Mouse (Mus musculus) A20 (cell line): ENCODE measurements around the gene Rpl23.
"Not testable (repeated sequence)": the region's sequence is repeated elsewhere in the genome, so short reads cannot be mapped to it uniquely, and the experiment has no call there.

Experiments
- DNase-seq: peaks from one replicate; pipeline ENCODE4 v3.0.0-alpha.2; 2011; ENCODE audit warnings: low read depth, low spot score

Rpl23 gene

GRCm38 (mm10) chr11:97799994-97800690 is 17.9 kb upstream of the Rpl23 start:
- DNase-seq, result peak; percentile 77

DNA sequence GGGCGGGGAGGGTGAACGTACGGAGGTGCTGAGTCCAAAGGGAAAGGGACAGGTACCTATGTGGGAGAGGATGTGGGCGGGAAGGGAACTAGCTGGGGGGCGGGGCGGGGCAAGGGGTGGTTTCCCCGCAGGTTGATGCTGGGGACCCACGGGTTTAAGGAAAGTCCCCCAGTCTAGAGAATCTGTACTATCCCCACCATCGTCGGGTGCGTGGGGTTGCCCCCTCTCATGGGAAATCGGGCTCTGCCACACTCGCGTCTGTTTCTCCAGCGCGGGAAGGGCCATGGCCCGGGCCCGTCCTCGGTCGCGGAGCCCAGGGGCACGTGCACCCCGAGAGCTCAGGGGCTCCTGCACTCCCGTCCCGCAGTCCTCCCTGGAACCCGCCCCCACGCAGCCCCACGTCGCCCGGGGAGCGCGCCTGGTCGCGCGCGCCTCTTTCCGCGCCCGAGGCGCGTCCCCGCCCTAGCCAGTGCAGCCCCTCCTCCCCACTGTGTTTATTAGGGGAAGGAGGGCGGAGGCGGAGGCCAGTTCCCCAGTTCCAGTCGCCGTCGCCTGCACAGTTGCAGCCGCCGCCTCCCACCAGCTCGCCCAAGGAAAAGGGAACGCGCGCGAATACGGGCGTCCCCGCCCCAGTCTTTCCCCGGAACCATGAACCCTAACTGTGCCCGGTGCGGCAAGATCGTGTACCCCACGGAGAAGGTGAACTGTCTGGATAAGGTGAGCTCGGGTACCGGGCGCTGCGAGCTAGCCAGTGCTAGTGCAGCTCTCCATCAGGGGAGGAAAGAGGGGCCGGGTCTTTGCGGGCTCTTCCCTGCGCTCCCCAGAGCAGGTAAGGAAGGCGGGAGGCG is 17.1 kb upstream of the Rpl23 start:
- peak; percentile 93 for DNase-seq

GRCm38 (mm10) chr11:97798782-97799145 is 16.5 kb upstream of the Rpl23 start, which contains the start of gene Lasp1:
Lasp1 (plus strand) TSS chr11:97799000.
- DNase-seq, result peak; percentile 95

DNA sequence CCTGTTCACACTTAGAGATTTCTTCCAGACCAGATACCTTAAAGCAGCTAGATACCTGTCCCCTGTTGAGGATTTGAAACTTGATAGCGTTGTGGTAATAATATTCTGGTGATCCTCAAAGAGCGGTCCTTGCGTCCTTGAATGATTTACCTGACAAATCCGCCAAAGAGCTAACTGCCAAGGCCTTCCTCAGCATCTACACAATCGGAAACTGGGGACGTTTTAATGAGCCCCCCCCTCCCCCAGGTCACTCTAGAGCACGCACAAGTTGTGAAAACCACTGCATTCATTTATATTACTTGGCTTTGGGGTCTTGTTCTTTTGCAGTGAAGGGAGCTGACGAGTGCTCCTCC is 15.8 kb upstream of the Rpl23 start:
- peak; percentile 56 for DNase-seq

DNA sequence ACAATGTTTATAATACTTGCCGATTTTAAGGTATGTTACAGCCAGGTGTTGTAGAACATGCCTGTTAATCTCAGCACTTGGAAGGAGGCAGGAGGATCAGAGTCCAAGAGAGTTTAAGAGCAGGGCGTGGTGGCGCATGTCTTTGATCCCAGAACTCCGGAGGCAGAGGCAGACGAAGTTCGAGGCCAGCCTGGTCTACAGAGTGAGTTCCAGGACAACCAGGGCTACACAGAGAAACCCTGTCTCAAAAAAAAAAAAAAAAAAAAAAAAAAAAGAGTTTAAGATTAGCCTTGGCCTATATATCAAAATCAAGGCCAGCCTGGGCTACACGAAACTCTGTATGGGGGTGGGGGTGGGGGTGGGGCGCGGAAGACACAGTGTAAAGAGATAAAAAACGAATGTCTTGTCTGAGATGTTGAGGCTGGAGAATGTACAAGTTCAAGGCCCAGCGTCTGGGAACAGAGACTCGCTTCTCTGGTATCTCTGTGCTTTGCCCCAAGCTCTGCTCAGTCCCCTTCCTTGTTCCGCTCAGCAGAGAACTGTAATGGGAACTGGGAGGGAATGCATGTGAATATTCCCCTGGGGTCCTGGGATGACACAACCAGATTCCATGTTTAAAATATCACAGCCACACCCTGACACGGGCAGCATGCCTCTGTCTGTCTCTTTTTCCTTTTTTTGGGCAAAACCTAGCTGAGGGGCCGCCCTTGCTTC is 15.3 kb upstream of the Rpl23 start:
- DNase-seq, result no peak

DNA sequence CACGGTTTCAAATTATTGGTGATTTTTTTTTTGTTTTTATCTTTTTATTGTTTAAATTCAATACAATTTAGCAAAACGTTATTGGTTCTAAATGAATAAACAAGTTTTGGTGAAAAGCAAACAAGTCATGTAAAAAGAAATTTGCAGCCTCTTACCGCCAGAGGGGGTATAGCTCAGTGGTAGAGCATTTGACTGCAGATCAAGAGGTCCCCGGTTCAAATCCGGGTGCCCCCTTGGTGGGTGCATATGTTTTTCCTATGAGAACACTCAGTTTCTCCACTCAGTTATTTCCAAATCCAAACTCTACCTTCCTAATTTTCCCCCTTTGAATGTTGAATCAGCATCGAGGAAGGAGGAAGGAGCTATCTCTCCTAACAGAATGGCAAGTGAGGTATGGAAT is 14.7 kb upstream of the Rpl23 start:
- peak; percentile 81 for DNase-seq

DNA sequence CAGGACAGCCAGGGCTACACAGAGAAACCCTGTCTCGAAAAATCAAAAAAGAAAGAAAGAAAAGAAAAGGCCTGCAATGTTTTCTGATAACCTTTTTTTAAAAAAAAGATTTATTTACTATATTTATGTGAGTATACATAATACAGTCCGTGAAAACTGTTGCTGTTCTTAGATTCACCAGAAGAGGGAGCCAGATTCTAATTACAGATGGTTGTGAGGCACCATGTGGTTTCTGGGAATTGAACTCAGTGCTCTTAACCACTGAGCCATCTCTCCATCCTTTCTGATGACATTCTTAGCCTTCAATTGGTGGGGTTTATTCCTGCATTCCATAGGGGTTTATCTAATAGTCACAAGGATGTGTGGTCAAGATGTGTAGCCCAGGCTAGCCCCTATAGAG is 10.9 kb upstream of the Rpl23 start:
- DNase-seq, result peak; percentile 75

DNA sequence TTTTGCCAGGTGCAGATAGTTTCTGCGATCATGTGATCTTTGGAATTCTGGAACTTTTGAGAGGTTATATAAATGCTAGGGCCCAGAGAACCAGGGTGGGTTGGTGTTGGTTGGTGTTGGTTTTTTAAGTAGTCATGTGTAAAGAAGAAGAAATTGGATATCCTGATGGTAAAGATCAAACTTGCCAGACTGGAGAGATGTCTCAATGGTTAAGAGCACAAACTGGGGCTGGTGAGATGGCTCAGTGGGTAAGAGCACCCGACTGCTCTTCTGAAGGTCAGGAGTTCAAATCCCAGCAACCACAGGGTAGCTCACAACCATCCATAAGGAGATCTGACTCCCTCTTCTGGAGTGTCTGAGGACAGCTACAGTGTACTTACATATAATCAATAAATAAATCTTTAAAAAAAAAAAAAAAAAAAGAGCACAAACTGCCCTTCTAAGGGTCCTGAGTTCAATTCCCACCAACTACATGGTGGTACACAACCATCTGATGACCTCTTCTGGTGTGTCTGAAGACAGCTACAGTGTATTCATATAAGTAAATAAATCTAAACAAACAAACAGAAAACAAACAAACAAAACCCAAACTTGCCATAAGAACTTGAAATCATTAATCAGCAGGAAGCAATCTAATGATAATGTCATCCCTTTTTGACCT is 8.7 kb upstream of the Rpl23 start:
- DNase-seq, result not testable (repeated sequence)

GRCm38 (mm10) chr11:97789727-97790126 is 7.5 kb upstream of the Rpl23 start:
- DNase-seq, result no peak

DNA sequence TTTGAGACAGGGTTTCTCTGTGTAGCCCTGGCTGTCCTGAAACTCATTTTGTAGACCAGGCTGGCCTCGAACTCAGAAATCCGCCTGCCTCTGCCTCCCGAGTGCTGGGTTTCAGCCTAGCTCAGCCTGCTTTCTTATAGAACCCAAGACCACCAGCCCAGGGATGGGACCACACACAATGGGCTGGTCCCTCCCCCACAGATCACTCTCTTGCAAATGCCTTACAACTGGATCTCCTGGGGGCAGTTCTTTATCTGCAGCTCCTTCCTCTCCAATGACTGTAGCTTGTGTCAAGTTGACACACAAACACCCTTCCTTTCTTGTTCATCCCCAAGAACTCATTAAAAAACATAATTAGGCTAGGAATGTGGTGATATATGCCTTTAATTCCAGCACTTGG is 5.7 kb upstream of the Rpl23 start:
- DNase-seq, result no peak

GRCm38 (mm10) chr11:97782564-97782895 is 293 bp upstream of the Rpl23 start:
- DNase-seq, result no peak

GRCm38 (mm10) chr11:97781478-97781831 is 782 bp downstream of the Rpl23 start:
- DNase-seq, result no peak

DNA sequence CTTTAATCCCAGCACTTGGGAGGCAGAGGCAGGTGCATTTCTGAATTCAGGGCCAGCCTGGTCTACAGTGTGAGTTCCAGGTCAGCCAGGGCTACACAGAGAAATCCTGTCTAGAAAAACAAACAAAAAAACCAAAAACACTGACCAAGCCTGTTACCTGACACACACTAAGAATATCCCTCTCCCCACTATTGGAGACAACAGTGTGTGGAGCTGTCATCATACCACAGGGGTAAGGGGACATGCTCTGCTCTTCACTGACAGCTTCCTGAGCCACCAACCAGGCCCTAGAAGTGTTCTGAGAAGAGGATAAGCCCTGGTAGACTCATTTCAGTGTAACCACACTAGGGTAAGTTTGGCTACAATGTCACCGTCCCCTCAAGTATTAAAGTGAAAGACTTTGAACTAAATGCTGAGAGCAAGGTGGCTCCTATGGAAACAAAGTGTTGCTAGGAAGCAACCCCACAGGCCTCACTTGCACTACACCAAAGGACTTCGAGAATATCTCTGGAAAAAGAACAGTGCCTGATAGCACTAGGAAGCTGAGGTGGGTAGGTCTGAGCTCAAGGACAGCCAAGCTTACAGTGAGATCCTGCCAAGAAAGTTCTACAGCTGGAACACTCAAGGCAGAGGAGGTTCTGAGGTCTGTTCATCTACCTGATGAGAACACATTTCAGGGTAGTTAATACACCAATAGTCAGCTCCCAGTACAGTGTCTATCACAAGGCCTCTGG is 2.1 kb downstream of the Rpl23 start:
- DNase-seq, result no peak

DNA sequence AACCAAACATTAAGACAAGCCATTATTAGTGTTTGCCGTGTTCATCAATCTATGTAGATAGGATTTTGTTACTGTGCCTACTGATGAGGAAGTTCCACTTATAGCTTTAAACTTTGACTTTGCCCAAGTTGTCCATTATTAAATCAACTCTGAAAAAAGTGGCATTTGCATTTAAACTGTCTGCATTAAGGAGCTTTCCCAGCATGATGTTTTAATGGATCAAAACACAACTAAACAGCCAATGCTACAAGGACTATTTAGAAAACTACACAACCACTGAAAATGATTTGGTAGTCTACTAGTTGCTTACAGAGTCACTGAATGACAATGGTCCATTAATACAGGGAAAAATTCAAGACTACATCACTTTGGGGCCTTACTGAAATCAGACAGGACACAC is 3.3 kb downstream of the Rpl23 start:
- no peak for DNase-seq

- DNase-seq, result peak; percentile 53
Observed at GRCm38 (mm10) chr11:97777129-97777529, 5.1 kb downstream of the Rpl23 start.

DNA sequence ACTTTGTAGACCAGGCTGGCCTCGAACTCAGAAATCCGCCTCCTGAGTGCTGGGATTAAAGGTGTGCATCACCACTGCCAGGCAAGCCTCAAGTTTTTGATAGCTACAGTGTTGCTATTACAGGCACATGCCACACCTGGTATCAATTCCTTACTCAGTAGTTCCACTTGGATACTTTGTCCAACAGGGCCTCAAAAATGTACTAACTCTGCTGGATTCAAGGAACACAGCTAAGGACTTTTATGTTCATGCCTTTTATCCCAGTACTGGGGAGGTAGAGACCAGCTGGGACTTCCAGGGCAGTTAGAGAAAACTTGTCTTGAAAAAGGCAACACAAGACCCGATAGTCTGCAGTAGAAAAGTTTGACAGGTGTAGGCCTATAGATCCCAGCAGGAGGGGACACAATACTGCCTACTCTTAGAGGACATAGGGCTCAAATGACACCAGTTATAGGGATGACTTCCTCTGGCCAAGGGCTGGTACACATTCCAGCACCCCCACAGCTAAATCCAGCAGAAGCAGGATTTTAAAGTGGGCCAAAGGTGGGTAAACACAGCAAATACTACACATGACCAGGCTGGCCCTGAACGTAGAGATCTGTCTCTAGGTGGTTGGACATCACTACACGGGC is 5.6 kb downstream of the Rpl23 start:
- peak; percentile 19 for DNase-seq

- peak; percentile 27 for DNase-seq
Observed at GRCm38 (mm10) chr11:97775808-97776496, 6.3 kb downstream of the Rpl23 start, which contains the start of gene 1700001P01Rik. 1700001P01Rik (minus strand) TSS chr11:97775918.

- DNase-seq, result peak; percentile 24
Observed at GRCm38 (mm10) chr11:97775186-97775585, 7.1 kb downstream of the Rpl23 start.

DNA sequence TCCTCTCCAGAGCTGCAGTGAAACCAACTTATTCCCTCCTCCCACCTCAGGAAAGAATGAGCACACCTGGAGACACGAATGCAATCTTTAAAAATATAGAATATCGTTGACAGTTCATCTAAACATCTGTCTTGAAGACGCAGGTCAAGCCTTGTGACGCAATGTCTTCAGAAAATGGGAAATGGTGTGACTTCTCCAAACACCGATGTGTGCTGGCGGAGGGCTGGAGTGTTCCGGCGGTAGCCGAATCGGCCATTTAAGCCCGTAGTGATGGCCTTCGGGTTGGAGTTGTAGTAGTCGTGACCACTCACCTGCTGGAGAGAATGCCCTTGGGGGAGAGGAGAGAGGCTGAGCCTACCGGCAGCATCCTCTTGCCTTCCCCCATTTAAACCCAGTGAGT is 10.8 kb downstream of the Rpl23 start:
- DNase-seq, result no peak

DNA sequence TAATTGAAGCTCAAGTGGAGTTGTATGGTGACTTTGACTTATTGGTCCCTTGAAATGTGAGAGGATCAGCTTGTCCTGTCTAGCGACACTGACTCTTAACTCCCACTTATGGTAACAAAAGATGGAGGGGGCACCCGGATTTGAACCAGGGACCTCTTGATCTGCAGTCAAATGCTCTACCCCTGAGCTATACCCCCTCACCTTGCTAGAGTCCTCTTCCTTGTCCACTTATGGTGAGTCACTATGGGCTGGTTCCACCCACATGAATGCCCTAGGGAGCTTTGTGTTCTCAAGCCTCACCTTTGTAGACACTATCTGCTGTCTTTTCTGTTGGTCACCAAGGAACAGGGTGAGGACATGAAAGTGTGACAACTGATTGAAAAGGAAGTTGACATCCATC is 12.5 kb downstream of the Rpl23 start:
- peak; percentile 62 for DNase-seq
